Comparison of ENCODE assay signal across 8 mouse cellular contexts in the genomic region with DNA sequence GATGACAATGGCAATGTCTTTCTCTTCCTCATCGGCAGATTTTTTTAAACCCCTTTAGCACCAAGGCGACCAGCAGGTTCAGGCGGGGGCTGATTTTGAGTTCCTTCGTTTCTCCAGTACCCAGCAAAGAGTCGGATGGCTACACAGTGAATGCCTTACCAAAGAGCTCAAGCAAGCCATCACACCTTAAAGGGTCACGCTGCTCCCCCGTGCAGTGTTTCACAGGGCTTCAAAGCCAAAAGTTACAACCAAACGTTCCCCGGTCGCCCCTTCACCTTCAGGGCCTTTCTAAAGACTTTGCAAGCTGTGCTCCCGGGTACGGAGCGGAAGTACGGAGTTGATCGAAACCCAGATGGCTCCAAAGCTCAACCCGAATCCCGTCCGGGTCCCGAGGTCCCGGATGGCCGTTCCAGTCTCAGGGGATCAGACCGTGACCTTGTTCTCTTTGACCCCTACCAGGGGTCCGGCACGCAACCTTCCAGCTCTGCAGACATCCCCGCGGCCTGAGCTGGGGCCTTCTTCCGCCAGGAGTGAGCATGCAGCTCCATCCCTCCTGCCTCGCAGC. TPM values are rescaled to one million over a fixed set of nuclear protein-coding genes. Genes with fewer than 3 reads are reported as not detected.
DNase-seq lines count a peak whose midpoint lies in the region; ATAC-seq and TF ChIP-seq lines count a peak whose summit lies in the region.

No protein-coding gene starts in this region.

- intact Hi-C loops in left cerebral cortex, postnatal 25 days (cut with DNase I) = loop anchor here (1.0 kb wide), 1 partner anchor 32 kb away; the partner anchor contains the start of gene Taf3

- no peak for TF ChIP-seq CTCF in heart, postnatal 0 days (IDR thresholded peaks at IDR 0.05; ENCODE audit: low read depth)

- H3K36me3 ChIP-seq in kidney, embryonic 15.5 days = peaks cover 23% of the 10 kb centered on the region; the same call in 1 of the 2 replicates
- H3K36me3 ChIP-seq in heart, postnatal 0 days (replicated peaks; ENCODE audit: control insufficient read depth, insufficient read depth, low read length) = no peaks in the 10 kb centered on the region; the same call in 1 of the 2 replicates
- H3K36me3 ChIP-seq in macrophage (ENCODE audit: inconsistent target) = no peaks in the 10 kb centered on the region

- H3K4me3 ChIP-seq in kidney, embryonic 15.5 days (replicated peaks) = peak overlapping the region; percentile 97
- peak overlapping the region; percentile 92 for H3K4me3 ChIP-seq in heart, postnatal 0 days (ENCODE audit: low read depth, low read length)
- H3K4me3 ChIP-seq in macrophage (ENCODE audit: inconsistent target) = peak overlapping the region; percentile 85

- WGBS in kidney, embryonic 15.5 days = under 1% methylated on average over 28 of the region's 28 CpGs
- 1% methylated on average over 28 of the region's 28 CpGs for WGBS in heart, postnatal 0 days
- WGBS in macrophage (ENCODE audit: missing documents) = 0% methylated on average over 28 of the region's 28 CpGs

- H3K9ac ChIP-seq in kidney, embryonic 15.5 days = peak overlapping the region; percentile 98
- H3K9ac ChIP-seq in heart, postnatal 0 days (replicated peaks; ENCODE audit: low read depth, low read length) = peak overlapping the region; percentile 99

- peaks cover 98% of the 10 kb centered on the region for H3K79me2 ChIP-seq in macrophage (ENCODE audit: inconsistent target)

- peak overlapping the region; percentile 97 for H3K27ac ChIP-seq in kidney, embryonic 15.5 days
- peak overlapping the region; percentile 98 for H3K27ac ChIP-seq in heart, postnatal 0 days (ENCODE audit: low read depth)
- H3K27ac ChIP-seq in macrophage = peak overlapping the region; percentile 86

- no peak for TF ChIP-seq EP300 in heart, postnatal 0 days (IDR thresholded peaks at IDR 0.05; ENCODE audit: low read depth)

- no peaks in the 10 kb centered on the region for H3K27me3 ChIP-seq in kidney, embryonic 15.5 days
- no peaks in the 10 kb centered on the region for H3K27me3 ChIP-seq in heart, postnatal 0 days (ENCODE audit: control insufficient read depth, insufficient read depth, low read length)

- no peaks in the 10 kb centered on the region for H3K9me3 ChIP-seq in kidney, embryonic 15.5 days (replicated peaks)
- no peaks in the 10 kb centered on the region for H3K9me3 ChIP-seq in heart, postnatal 0 days (replicated peaks; ENCODE audit: control insufficient read depth, low read length)

- H3K4me2 ChIP-seq in kidney, embryonic 15.5 days = peak overlapping the region; percentile 67
- H3K4me2 ChIP-seq in heart, postnatal 0 days (ENCODE audit: low read depth, low read length) = peak overlapping the region; percentile 72

- peaks cover 43% of the 10 kb centered on the region for H3K4me1 ChIP-seq in kidney, embryonic 15.5 days
- peaks cover 25% of the 10 kb centered on the region for H3K4me1 ChIP-seq in heart, postnatal 0 days (ENCODE audit: control insufficient read depth, insufficient read depth)

- peak; percentile 78; the same call in 1 of the 2 replicates for ATAC-seq in kidney, embryonic 15.5 days (replicated peaks; ENCODE audit: low FRiP score)
- peak; percentile 71 for ATAC-seq in heart, postnatal 0 days (ENCODE audit: insufficient read depth, low read depth)

- DNase-seq in kidney, postnatal 10 days = no peak
- peak; percentile 14 for DNase-seq in ZHBTc4 (ENCODE audit: low read depth, low spot score)
- DNase-seq in heart, postnatal 0 days (ENCODE audit: low spot score) = no peak
- DNase-seq in spleen, postnatal 4 days (ENCODE audit: low spot score in 2 of 2) = no peak
- DNase-seq in left cerebral cortex, adult 9 months (ENCODE audit: low spot score in 2 of 2) = no peak
- DNase-seq in left cerebral cortex, postnatal 25 days (ENCODE audit: low spot score in 2 of 2) = no peak

RNA-seq across cellular contexts. Expression of gene Atp5c1, which starts 0.5 kb away (rescaled TPM):
- polyA plus RNA-seq in kidney, embryonic 15.5 days (2015; fragmentation: Nextera tagmentation; extraction: Ambion mirVana) = 661 and 685 TPM in 2 replicates
- total RNA-seq in heart, postnatal 0 days (2014; rRNA removed; ENCODE audit: low replicate concordance) = 1,755 and 1,815 TPM in 2 replicates
- polyA plus RNA-seq in heart, postnatal 0 days (2015; fragmentation: Nextera tagmentation; extraction: Ambion mirVana) = 2,592 and 2,686 TPM in 2 replicates
- total RNA-seq in macrophage (2018; cell fraction: chromatin; rRNA removed) = 100 to 1,000 TPM in 1 of 26 experiments, 10 to 100 TPM in 25; 12.2 to 122 (median 50.0) TPM
- 100 to 1,000 TPM; 156 to 262 (median 210) TPM for total RNA-seq in macrophage (2018; cell fraction: cytosol; rRNA removed)
- total RNA-seq in macrophage (2018; cell fraction: nucleus; rRNA removed) = 10 to 100 TPM; 22.5 to 91.9 (median 49.4) TPM
- polyA plus RNA-seq in macrophage (2018) = 245 to 309 TPM (median 249 TPM) in 3 replicates
- total RNA-seq in left cerebral cortex, postnatal 25 days (2021) = 100 to 1,000 TPM; 243 to 265 TPM

RNA-seq across cellular contexts. Expression of gene Kin, which starts 0.6 kb away (rescaled TPM):
- polyA plus RNA-seq in kidney, embryonic 15.5 days (2015; fragmentation: Nextera tagmentation; extraction: Ambion mirVana) = 29.6 and 33.3 TPM in 2 replicates
- total RNA-seq in heart, postnatal 0 days (2014; rRNA removed; ENCODE audit: low replicate concordance) = 0.19 and 9.7 TPM in 2 replicates
- polyA plus RNA-seq in heart, postnatal 0 days (2015; fragmentation: Nextera tagmentation; extraction: Ambion mirVana) = 18.9 and 20.7 TPM in 2 replicates
- total RNA-seq in macrophage (2018; cell fraction: chromatin; rRNA removed) = 10 to 100 TPM; 19.1 to 51.6 (median 37.5) TPM
- 10 to 100 TPM in 23 of 26 experiments, 1 to 10 TPM in 3; 9.1 to 14.3 (median 11.7) TPM for total RNA-seq in macrophage (2018; cell fraction: cytosol; rRNA removed)
- total RNA-seq in macrophage (2018; cell fraction: nucleus; rRNA removed) = 10 to 100 TPM; 22.7 to 41.8 (median 30.4) TPM
- 10.6 to 21.0 TPM (median 16.0 TPM) in 3 replicates for polyA plus RNA-seq in macrophage (2018)
- 10 to 100 TPM; 10.7 to 12.6 TPM for total RNA-seq in left cerebral cortex, postnatal 25 days (2021)

RNA-seq across cellular contexts. Expression of gene Taf3, which starts 31.4 kb away (rescaled TPM):
- polyA plus RNA-seq in kidney, embryonic 15.5 days (2015; fragmentation: Nextera tagmentation; extraction: Ambion mirVana) = 16.4 TPM in 2 replicates
- total RNA-seq in heart, postnatal 0 days (2014; rRNA removed; ENCODE audit: low replicate concordance) = 2.2 and 3.0 TPM in 2 replicates
- polyA plus RNA-seq in heart, postnatal 0 days (2015; fragmentation: Nextera tagmentation; extraction: Ambion mirVana) = 6.3 and 6.6 TPM in 2 replicates
- total RNA-seq in macrophage (2018; cell fraction: chromatin; rRNA removed) = 10 to 100 TPM in 22 of 26 experiments, 1 to 10 TPM in 4; 5.4 to 25.7 (median 19.5) TPM
- total RNA-seq in macrophage (2018; cell fraction: cytosol; rRNA removed) = 10 to 100 TPM in 11 of 26 experiments, 1 to 10 TPM in 15; 4.5 to 12.5 (median 9.3) TPM
- 10 to 100 TPM in 18 of 26 experiments, 1 to 10 TPM in 8; 5.3 to 28.4 (median 13.0) TPM for total RNA-seq in macrophage (2018; cell fraction: nucleus; rRNA removed)
- polyA plus RNA-seq in macrophage (2018) = 5.1 to 15.9 TPM (median 8.5 TPM) in 3 replicates
- 10 to 100 TPM; 14.6 to 15.2 TPM for total RNA-seq in left cerebral cortex, postnatal 25 days (2021)

RNA-seq across cellular contexts. Expression of gene Itih2, which starts 51.4 kb away (rescaled TPM):
- 2.3 and 4.4 TPM in 2 replicates for polyA plus RNA-seq in kidney, embryonic 15.5 days (2015; fragmentation: Nextera tagmentation; extraction: Ambion mirVana)
- total RNA-seq in heart, postnatal 0 days (2014; rRNA removed; ENCODE audit: low replicate concordance) = 0.85 and 1.1 TPM in 2 replicates
- polyA plus RNA-seq in heart, postnatal 0 days (2015; fragmentation: Nextera tagmentation; extraction: Ambion mirVana) = 0.32 and 0.42 TPM in 2 replicates
- 1 to 10 TPM in 1 of 26 experiments, not detected in 25; 1.4 TPM for total RNA-seq in macrophage (2018; cell fraction: chromatin; rRNA removed)
- not detected for total RNA-seq in macrophage (2018; cell fraction: cytosol; rRNA removed)
- total RNA-seq in macrophage (2018; cell fraction: nucleus; rRNA removed) = under 1 TPM in 1 of 26 experiments, not detected in 25; 0.34 TPM
- polyA plus RNA-seq in macrophage (2018) = not detected in 3 replicates
- total RNA-seq in left cerebral cortex, postnatal 25 days (2021) = 1 to 10 TPM; 3.2 to 3.5 TPM
